Mouse (Mus musculus) NIH3T3 (cell line): ENCODE measurements around the gene Pygm.

Source experiments
- DNase-seq: peaks from one replicate; pipeline ENCODE4 v3.0.0-alpha.2; 2012; ENCODE audit warnings: low read depth

The Pygm gene

DNA sequence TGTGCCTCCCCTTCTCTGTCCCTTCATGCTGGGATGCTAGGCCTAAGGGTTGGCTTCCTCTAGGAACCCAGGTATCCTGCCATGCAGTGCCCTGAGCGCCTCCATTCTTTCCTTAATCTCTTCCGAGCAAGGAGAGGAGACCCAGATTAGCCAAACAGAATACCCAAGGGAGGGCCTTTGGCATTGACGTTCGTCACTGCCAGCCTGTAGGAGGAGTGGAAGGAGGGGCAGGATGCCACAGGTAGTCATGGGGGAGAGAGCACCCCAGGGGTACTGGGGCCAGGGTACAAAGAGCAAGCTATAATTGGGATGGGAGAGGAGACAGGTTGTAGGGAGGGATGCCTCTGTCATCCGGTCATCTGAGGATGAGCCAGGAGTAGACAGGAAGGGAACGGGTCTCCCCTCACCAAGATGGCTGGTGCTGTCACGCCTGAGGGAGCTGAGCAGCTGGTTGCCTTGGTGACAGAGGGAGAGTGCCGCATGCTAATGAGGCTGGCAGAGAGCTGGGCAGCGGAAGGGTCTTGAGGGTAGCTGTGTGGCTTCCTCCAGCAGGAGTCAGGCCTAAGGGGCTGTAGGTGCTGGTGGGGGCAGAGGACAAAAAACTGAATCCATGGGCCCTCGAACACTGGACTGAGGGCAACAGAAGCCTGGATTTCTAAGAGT lies 61.7 kb downstream of the Pygm start:
- no peak for DNase-seq

DNA sequence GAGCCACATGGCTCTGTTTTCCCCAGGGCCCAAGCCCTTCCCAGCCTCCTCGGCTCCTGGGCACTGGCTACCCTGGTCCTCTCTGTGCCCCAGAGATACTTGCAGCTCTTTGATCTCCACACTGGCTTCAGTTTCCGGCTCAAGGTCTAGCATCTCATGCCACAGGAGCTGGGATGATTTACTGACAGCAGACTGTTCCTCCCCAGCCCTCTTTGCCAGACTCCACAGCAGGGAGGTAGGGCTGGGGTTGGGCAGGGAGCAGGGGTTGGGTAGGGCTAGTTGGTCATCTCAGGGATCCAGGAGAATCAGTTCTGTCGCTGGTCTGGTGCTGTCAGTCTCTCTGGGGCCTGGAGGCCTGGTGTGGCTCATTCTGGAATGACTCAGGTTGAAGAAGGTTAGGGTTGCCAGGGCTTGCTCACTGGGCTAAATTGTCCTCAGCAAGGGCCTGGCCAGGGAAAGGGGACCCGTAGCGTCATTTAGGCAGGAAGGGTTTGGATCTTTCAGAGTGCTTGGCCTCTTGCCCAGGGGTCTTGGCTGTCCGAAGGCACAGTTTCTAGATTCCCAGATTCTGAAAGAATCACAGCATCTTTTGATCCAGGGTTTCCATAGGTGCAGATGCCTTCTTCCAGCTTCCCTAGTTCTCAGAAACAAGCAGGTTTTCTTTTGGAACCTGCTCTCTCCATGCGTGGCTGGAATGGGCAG lies 62.7 kb downstream of the Pygm start:
- DNase-seq: no peak
